Mouse (Mus musculus) c-Kit-positive CD71-negative TER-119-negative erythroid progenitor cells, embryonic 14.5 days (primary cell): ENCODE results near the gene Armc2.
"Not testable (repeated sequence)": the region's sequence is repeated elsewhere in the genome, so short reads cannot be mapped to it uniquely, and the experiment has no call there.

Source experiments
- DNase-seq: peaks from one replicate; pipeline ENCODE4 v3.0.0-alpha.2; 2013; ENCODE audit warnings: low read depth

The Armc2 gene

GRCm38 (mm10) chr10:41967915-41968635 lies 50.2 kb downstream of the Armc2 start:
- no peak for DNase-seq

GRCm38 (mm10) chr10:41962725-41963124 lies 55.5 kb downstream of the Armc2 start:
- DNase-seq = no peak

GRCm38 (mm10) chr10:41959808-41960207 lies 58.4 kb downstream of the Armc2 start:
- DNase-seq = no peak

- no peak for DNase-seq
Measured at GRCm38 (mm10) chr10:41958677-41959274, 59.5 kb downstream of the Armc2 start.

- no peak for DNase-seq
Measured at GRCm38 (mm10) chr10:41957421-41958225, 60.6 kb downstream of the Armc2 start.

- no peak for DNase-seq
Measured at GRCm38 (mm10) chr10:41953528-41953864, 64.7 kb downstream of the Armc2 start.

- no peak for DNase-seq
Measured at GRCm38 (mm10) chr10:41952850-41953527, 65.3 kb downstream of the Armc2 start.

GRCm38 (mm10) chr10:41952354-41952753 lies 65.9 kb downstream of the Armc2 start:
- not testable (repeated sequence) for DNase-seq

- no peak for DNase-seq
Measured at GRCm38 (mm10) chr10:41939090-41939489, 79.2 kb downstream of the Armc2 start.

- DNase-seq = peak; percentile 20
Measured at GRCm38 (mm10) chr10:41937176-41937575, 81.1 kb downstream of the Armc2 start.

- DNase-seq = no peak
Measured at GRCm38 (mm10) chr10:41936100-41936499, 82.1 kb downstream of the Armc2 start.

- no peak for DNase-seq
Measured at GRCm38 (mm10) chr10:41935476-41935829, 82.8 kb downstream of the Armc2 start.

GRCm38 (mm10) chr10:41934633-41935475 lies 83.4 kb downstream of the Armc2 start:
- DNase-seq = no peak

- DNase-seq = peak; percentile 46
Measured at GRCm38 (mm10) chr10:41933536-41933935, 84.7 kb downstream of the Armc2 start.

GRCm38 (mm10) chr10:41932943-41933342 lies 85.3 kb downstream of the Armc2 start:
- DNase-seq = no peak

GRCm38 (mm10) chr10:41931962-41932361 lies 86.3 kb downstream of the Armc2 start:
- DNase-seq = no peak

GRCm38 (mm10) chr10:41930966-41931365 lies 87.3 kb downstream of the Armc2 start:
- DNase-seq = no peak

- no peak for DNase-seq
Measured at GRCm38 (mm10) chr10:41926726-41927125, 91.5 kb downstream of the Armc2 start.

- DNase-seq = no peak
Measured at GRCm38 (mm10) chr10:41912290-41912994, 105.8 kb downstream of the Armc2 start.

- no peak for DNase-seq
Measured at GRCm38 (mm10) chr10:41908899-41909298, 109.3 kb downstream of the Armc2 start.

- no peak for DNase-seq
Measured at GRCm38 (mm10) chr10:41907950-41908349, 110.3 kb downstream of the Armc2 start.
